Mouse (Mus musculus) neural tube, embryonic 12.5 days (tissue): ENCODE measurements at regions not wholly inside any gene's neighbourhood (a gene's known extent, or its start where the extent isn't known, plus 50 kb on each side); places are given as distances from the start of the nearest gene placed in this dataset.

Source experiments
- ATAC-seq: fragments of 200-750 bp; cut with Nextera tagmentation; 2 replicates; pipeline ENCODE4 v1.8.0; 2017; ENCODE audit warnings: low read depth, mild to moderate bottlenecking, moderate TSS enrichment, moderate library complexity; ENCODE audit not compliant: low FRiP score
- H3K27ac ChIP-seq: fragments of 300-500 bp; sonication (generic); 2 replicates; pipeline ENCODE4 v1.5.1; 2016
- H3K27me3 ChIP-seq: fragments of 300-500 bp; sonication (generic); replicated peaks from 2 replicates; pipeline ENCODE4 v1.6.1; 2016; ENCODE audit warnings: mild to moderate bottlenecking
- H3K36me3 ChIP-seq: fragments of 300-500 bp; sonication (generic); 2 replicates; pipeline ENCODE4 v1.6.1; 2016; ENCODE audit warnings: mild to moderate bottlenecking
- H3K4me1 ChIP-seq: fragments of 300-500 bp; sonication (generic); 2 replicates; pipeline ENCODE4 v1.6.1; 2016
- H3K4me2 ChIP-seq: fragments of 300-500 bp; sonication (generic); replicated peaks from 2 replicates; pipeline ENCODE4 v1.6.1; 2016; ENCODE audit warnings: mild to moderate bottlenecking
- H3K4me3 ChIP-seq: fragments of 300-500 bp; sonication (generic); 2 replicates; pipeline ENCODE4 v1.5.1; 2016
- H3K9ac ChIP-seq: fragments of 300-500 bp; sonication (generic); 2 replicates; pipeline ENCODE4 v1.6.1; 2016; ENCODE audit warnings: mild to moderate bottlenecking
- H3K9me3 ChIP-seq: fragments of 300-500 bp; sonication (generic); 2 replicates; pipeline ENCODE4 v1.6.1; 2016; ENCODE audit warnings: mild to moderate bottlenecking
- WGBS: fragments of 180-500 bp; shearing (Covaris S2); methylation state at CpG from one replicate; pipeline ENCODE4 v1.1.7; 2016; 5-methylcytosine and 5-hydroxymethylcytosine counted together

DNA sequence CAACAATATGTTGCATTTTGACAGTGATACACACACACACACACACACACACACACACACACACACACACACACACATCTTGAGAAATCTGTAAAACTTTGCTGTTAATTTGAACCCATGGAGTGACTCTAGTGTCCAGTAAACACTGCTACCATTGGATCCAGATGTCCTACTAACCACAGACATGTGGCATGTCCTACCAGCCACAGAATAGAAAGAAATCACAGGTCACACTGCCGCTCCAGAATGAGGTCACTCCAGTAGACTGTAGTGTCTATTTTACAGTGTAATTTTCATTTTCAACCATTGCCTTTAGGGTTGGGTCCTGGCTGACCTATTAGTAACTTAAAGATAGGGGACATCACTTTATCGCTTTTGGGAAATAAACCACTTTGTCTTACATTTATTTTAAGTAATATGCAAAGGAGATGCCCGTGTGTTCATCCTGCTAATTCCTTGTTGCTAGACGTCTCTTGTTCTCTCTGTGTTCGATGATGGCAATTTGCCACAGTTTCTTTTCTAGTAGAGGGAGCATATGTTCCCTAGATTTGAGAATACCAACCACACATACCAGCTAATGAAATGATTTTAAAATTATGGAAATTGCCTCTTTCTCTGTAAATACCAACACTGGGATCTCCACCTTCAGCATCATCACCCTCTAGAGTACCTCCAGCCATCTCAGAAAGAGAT is 59.2 kb upstream of the Cdh6 start:
- no peak for ATAC-seq
- H3K27ac ChIP-seq: no peak overlapping the region
- no peaks in the 10 kb centered on the region for H3K27me3 ChIP-seq
- no peak overlapping the region for H3K4me2 ChIP-seq
- 87% methylated on average over 5 of the region's 5 CpGs for WGBS
- H3K36me3 ChIP-seq: no peaks in the 10 kb centered on the region
- H3K4me3 ChIP-seq: no peak overlapping the region
- no peaks in the 10 kb centered on the region for H3K9me3 ChIP-seq
- H3K4me1 ChIP-seq: no peaks in the 10 kb centered on the region
- H3K9ac ChIP-seq: no peak overlapping the region

DNA sequence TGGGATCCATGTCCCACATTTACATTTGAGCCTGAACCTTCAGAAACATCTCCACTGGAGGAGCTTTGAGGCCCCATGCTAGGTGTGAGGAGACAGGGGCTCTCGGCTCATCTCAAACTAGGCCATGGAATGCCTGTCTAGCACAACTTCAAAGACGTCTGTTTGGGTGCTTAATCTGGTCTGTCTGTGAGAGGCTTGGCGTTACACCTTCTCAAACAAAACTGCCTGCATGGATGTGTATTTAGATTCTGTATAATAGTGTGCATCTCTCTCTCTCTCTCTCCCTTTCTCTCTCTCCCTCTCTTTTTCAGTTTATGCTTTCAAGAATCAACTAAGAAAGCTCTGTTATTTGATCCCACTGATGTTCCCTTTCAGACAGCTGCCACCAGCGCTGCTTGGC is 58.1 kb upstream of the Cdh6 start:
- no peak for ATAC-seq
- Histone ChIP-seq H3K27me3 (no peaks in the 10 kb centered on the region), H3K9me3 (no peaks in the 10 kb centered on the region), H3K4me1 (no peaks in the 10 kb centered on the region), H3K9ac (no peak overlapping the region), H3K4me2 (no peak overlapping the region), H3K36me3 (no peaks in the 10 kb centered on the region), H3K27ac (no peak overlapping the region), H3K4me3 (no peak overlapping the region)
- WGBS: 43% methylated on average over 4 of the region's 4 CpGs

DNA sequence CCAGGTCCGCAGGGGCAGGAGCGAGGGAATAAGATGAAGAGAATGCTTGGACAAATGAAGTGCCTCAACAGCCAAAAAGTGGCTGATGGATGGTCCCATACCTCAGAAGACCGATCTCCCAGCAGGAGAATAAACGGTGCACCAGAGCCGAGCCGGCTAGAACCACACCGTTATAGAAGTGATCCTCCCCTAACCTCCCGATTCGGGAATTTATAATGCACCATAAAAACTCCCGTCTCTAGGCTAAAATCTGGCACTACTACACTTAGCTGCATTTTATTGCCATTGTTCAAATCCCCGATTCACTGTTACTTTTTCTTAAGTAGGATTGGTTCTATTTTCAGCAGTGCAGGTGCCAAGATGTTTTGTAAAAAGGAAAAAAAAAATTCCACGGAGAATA is 54.6 kb upstream of the Cdh6 start:
- H3K27me3 ChIP-seq: no peaks in the 10 kb centered on the region
- H3K36me3 ChIP-seq: no peaks in the 10 kb centered on the region
- no peak overlapping the region for H3K4me2 ChIP-seq
- no peaks in the 10 kb centered on the region for H3K9me3 ChIP-seq
- ATAC-seq: no peak
- no peak overlapping the region for H3K4me3 ChIP-seq
- H3K9ac ChIP-seq: no peak overlapping the region
- no peaks in the 10 kb centered on the region for H3K4me1 ChIP-seq
- 85% methylated on average over 12 of the region's 12 CpGs for WGBS
- no peak overlapping the region for H3K27ac ChIP-seq
